Mouse (Mus musculus): ENCODE measurements around the gene Olfr71. TPM values are rescaled to one million over a fixed set of nuclear protein-coding genes. Genes with fewer than 3 reads are reported as not detected.
A peak's percentile ranks its signal among the peaks of the same experiment; 100 is the strongest.

The Olfr71 gene
- total RNA-seq, 2 experiments from 2014 or later, result not detected

- DNase-seq, result no peak
Measured at GRCm38 (mm10) chr4:43720491-43721228, 10.6 kb upstream of the Olfr71 start.

GRCm38 (mm10) chr4:43713652-43714219, 3.7 kb upstream of the Olfr71 start:
- intact Hi-C loops (cut with DNase I), result no loop called here
- DNase-seq, result no peak

More at GRCm38 (mm10) chr4:43720491-43721228, 10.6 kb upstream of the Olfr71 start:
- intact Hi-C loops (cut with DNase I), result no loop called here

GRCm38 (mm10) chr4:43711821-43712220, 1.8 kb upstream of the Olfr71 start:
- DNase-seq, result peak; percentile 91
- intact Hi-C loops (cut with DNase I), result no loop called here

GRCm38 (mm10) chr4:43705991-43706390, 4.1 kb downstream of the Olfr71 start:
- intact Hi-C loops (cut with DNase I), result no loop called here
- no peak for DNase-seq

- intact Hi-C loops (cut with DNase I), result no loop called here
- DNase-seq, result no peak
Measured at GRCm38 (mm10) chr4:43703851-43704250, 6.2 kb downstream of the Olfr71 start.

- DNase-seq, result no peak
Measured at GRCm38 (mm10) chr4:43703439-43703838, 6.6 kb downstream of the Olfr71 start.

GRCm38 (mm10) chr4:43700707-43701106, 9.3 kb downstream of the Olfr71 start, which contains the start of gene Olfr70:
Olfr70 (minus strand) TSS chr4:43700807.
- no peak for DNase-seq
- intact Hi-C loops (cut with DNase I), result no loop called here

More at GRCm38 (mm10) chr4:43703439-43703838, 6.6 kb downstream of the Olfr71 start:
- intact Hi-C loops (cut with DNase I), result no loop called here

GRCm38 (mm10) chr4:43696561-43696960, 13.5 kb downstream of the Olfr71 start:
- peak; percentile 70 for DNase-seq
- intact Hi-C loops (cut with DNase I), result no loop called here

GRCm38 (mm10) chr4:43695249-43695671, 14.8 kb downstream of the Olfr71 start:
- no peak for DNase-seq
- intact Hi-C loops (cut with DNase I), result no loop called here

GRCm38 (mm10) chr4:43694439-43695248, 15.4 kb downstream of the Olfr71 start:
- no peak for DNase-seq
- intact Hi-C loops (cut with DNase I), result no loop called here

GRCm38 (mm10) chr4:43693806-43694241, 16.2 kb downstream of the Olfr71 start:
- intact Hi-C loops (cut with DNase I), result no loop called here
- DNase-seq, result no peak

GRCm38 (mm10) chr4:43691026-43691425, 19.0 kb downstream of the Olfr71 start:
- intact Hi-C loops (cut with DNase I), result no loop called here
- DNase-seq, result no peak

GRCm38 (mm10) chr4:43690021-43690420, 20.0 kb downstream of the Olfr71 start:
- intact Hi-C loops (cut with DNase I), result no loop called here
- DNase-seq, result peak; percentile 50

GRCm38 (mm10) chr4:43679416-43680043, 30.5 kb downstream of the Olfr71 start:
- intact Hi-C loops (cut with DNase I), result no loop called here
- DNase-seq, result no peak

GRCm38 (mm10) chr4:43678541-43678940, 31.5 kb downstream of the Olfr71 start:
- intact Hi-C loops (cut with DNase I), result no loop called here
- DNase-seq, result no peak

GRCm38 (mm10) chr4:43675608-43676007, 34.4 kb downstream of the Olfr71 start:
- intact Hi-C loops (cut with DNase I), result no loop called here

GRCm38 (mm10) chr4:43674974-43675373, 35.1 kb downstream of the Olfr71 start:
- intact Hi-C loops (cut with DNase I), result no loop called here
- DNase-seq, result no peak

More at GRCm38 (mm10) chr4:43675608-43676007, 34.4 kb downstream of the Olfr71 start:
- no peak for DNase-seq

- no peak for DNase-seq
- intact Hi-C loops (cut with DNase I), result no loop called here
Measured at GRCm38 (mm10) chr4:43673703-43674102, 36.4 kb downstream of the Olfr71 start.

GRCm38 (mm10) chr4:43672070-43672469, 38.0 kb downstream of the Olfr71 start:
- intact Hi-C loops (cut with DNase I), result no loop called here
- peak; percentile 94 for DNase-seq

- peak; percentile 63 for DNase-seq
- intact Hi-C loops (cut with DNase I), result no loop called here
Measured at GRCm38 (mm10) chr4:43669428-43669794, 40.6 kb downstream of the Olfr71 start.
